Mouse (Mus musculus) stomach, embryonic 16.5 days (tissue): Measurements from ENCODE around the gene Stip1. TPM values are rescaled to one million over a fixed set of nuclear protein-coding genes. Genes with fewer than 3 reads are reported as not detected.
"Not testable (repeated sequence)": the region's sequence is repeated elsewhere in the genome, so short reads cannot be mapped to it uniquely, and the experiment has no call there.

Experiments used
- ATAC-seq: fragments of 200-750 bp; cut with Nextera tagmentation; 2 replicates; pipeline ENCODE4 v1.8.0; 2017; ENCODE audit warnings: moderate number of reproducible peaks, moderate TSS enrichment; ENCODE audit not compliant: insufficient read depth, low FRiP score
- H3K27ac ChIP-seq: fragments of 300-500 bp; sonication (generic); 2 replicates; pipeline ENCODE4 v1.5.1; 2014; ENCODE audit warnings: low read length
- H3K27me3 ChIP-seq: fragments of 300-500 bp; sonication (generic); 2 replicates; pipeline ENCODE4 v1.6.1; 2014; ENCODE audit warnings: low read length, control low read depth, mixed read lengths; ENCODE audit not compliant: control insufficient read depth, insufficient read depth
- H3K36me3 ChIP-seq: fragments of 300-500 bp; sonication (generic); 2 replicates; pipeline ENCODE4 v1.6.1; 2014; ENCODE audit warnings: low read length; ENCODE audit not compliant: control insufficient read depth, insufficient read depth
- H3K4me1 ChIP-seq: fragments of 300-500 bp; sonication (generic); 2 replicates; pipeline ENCODE4 v1.6.1; 2014; ENCODE audit warnings: low read length, control low read depth, mixed read lengths; ENCODE audit not compliant: control insufficient read depth, insufficient read depth
- H3K4me2 ChIP-seq: fragments of 300-500 bp; sonication (generic); 2 replicates; pipeline ENCODE4 v1.6.1; 2014; ENCODE audit warnings: low read depth, low read length, mixed read lengths
- H3K4me3 ChIP-seq: fragments of 300-500 bp; sonication (generic); replicated peaks from 2 replicates; pipeline ENCODE4 v1.5.1; 2014; ENCODE audit warnings: mild to moderate bottlenecking, low read length
- H3K9ac ChIP-seq: fragments of 300-500 bp; sonication (generic); 2 replicates; pipeline ENCODE4 v1.6.1; 2014; ENCODE audit warnings: low read length
- H3K9me3 ChIP-seq: fragments of 300-500 bp; sonication (generic); replicated peaks from 2 replicates; pipeline ENCODE4 v1.6.1; 2016; ENCODE audit warnings: low read length, control low read depth; ENCODE audit not compliant: control insufficient read depth
- WGBS: fragments of 180-500 bp; shearing (Covaris S2); extraction: QIAGEN DNeasy Blood & Tissue Kit; methylation state at CpG from one replicate; pipeline ENCODE4 v1.1.7; 2014; 5-methylcytosine and 5-hydroxymethylcytosine counted together
- polyA plus RNA-seq: library from polyadenylated mRNA; unstranded; fragments of >200 nt; fragmentation: Nextera tagmentation; extraction: Ambion mirVana; gene quantifications from 2 replicates; pipeline ENCODE4 v1.2.1, GENCODE M21; 2015

Stip1 gene
- polyA plus RNA-seq, 1 experiment from 2014 or later: 202 TPM

DNA sequence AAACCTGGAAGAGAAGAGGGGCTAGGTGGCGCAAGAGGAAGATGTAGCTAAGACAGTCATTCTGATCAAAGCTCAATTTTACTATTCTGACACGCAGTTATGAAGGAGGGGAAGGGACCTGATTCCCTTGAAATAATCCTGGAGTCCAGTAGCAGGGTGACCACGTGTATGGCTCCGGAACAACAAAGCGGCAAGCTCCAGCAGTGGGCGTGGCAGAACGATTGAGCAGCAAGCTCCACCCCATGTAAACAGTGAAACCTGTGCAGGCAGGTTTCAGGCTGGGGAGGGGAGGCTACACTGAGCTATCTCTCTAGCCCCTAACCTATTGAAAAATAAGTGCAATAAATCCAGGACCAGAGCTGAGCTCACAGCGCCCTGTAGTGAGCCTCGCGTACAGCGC, 35.6 kb upstream of the Stip1 start:
- not testable (repeated sequence) for H3K4me3 ChIP-seq, H3K9me3 ChIP-seq, H3K4me2 ChIP-seq, ATAC-seq, H3K27me3 ChIP-seq, H3K36me3 ChIP-seq, H3K27ac ChIP-seq, H3K9ac ChIP-seq
- 65% methylated on average over 11 of the region's 11 CpGs for WGBS
- peaks cover 12% of the 10 kb centered on the region for H3K4me1 ChIP-seq

DNA sequence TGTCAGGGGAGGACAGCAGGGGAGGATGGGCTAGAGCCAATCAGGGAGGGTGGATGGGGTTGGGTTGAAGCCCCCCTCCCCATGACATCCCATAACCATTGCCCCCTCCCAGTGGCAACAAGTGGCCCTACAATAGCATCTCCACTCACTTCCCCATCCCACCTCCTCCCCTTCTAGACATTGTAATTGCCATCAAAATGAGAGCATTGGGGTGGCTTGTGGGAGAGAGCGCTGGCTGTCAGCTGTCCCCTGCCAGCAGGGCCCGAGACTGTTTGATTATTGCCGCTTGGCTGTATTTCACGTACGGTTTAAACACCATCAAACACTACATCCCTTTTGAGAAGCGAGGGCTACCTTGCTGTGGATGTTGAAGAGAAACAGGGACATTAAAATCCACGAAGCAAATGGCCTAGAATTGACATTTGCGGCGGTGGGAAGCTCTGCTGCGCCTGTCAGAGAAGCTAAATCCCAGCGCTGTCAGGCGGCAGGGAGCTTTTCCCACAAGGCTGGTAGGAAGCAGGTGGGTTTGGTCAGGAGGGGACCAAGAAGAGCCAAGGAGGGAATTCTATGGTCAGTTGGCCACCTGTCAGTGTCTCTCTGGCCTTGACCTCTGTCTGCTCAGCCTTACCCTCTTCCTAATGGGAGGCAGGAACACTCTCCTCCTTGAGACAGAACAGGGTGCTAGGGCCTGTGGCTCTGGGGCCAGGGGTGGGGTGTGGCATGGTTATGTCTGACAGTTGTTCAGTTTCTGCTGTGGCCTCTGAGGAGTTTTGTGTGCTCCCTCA, 34.4 kb upstream of the Stip1 start:
- H3K9me3 ChIP-seq: no peaks in the 10 kb centered on the region
- no peak overlapping the region for H3K4me2 ChIP-seq
- H3K9ac ChIP-seq: no peak overlapping the region
- no peaks in the 10 kb centered on the region for H3K36me3 ChIP-seq
- peaks cover 19% of the 10 kb centered on the region for H3K4me1 ChIP-seq
- H3K27ac ChIP-seq: no peak overlapping the region
- H3K27me3 ChIP-seq: 0 out of 2 replicates have a peak, but pooled peaks cover 2% of the 10 kb centered on the region
- H3K4me3 ChIP-seq: no peak overlapping the region
- no peak for ATAC-seq
- WGBS: 56% methylated on average over 12 of the region's 12 CpGs

DNA sequence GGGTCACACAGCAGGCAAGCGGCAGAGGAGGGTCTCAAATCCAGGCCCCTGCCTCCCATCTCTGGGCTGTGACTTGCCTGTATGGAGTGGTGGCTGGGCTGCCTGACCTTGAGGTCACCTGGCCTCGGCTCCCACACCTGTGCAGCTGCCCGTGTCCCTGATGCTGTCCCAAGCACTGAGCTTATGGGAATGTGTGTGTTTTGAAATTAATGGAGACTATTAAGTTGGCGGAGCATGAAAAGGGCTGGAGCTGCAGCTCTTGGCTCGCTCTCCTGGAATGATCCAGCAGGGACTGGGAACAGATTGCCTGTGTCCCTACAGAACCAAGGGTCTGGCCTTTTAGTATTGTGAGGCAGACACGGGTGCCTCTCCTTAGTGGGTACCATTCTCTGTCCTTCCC, 32.5 kb upstream of the Stip1 start:
- Histone ChIP-seq H3K4me2 (no peak overlapping the region), H3K4me1 (peaks cover 19% of the 10 kb centered on the region), H3K9me3 (no peaks in the 10 kb centered on the region), H3K9ac (no peak overlapping the region), H3K36me3 (no peaks in the 10 kb centered on the region), H3K27ac (no peak overlapping the region), H3K4me3 (no peak overlapping the region), H3K27me3 (0 out of 2 replicates have a peak, but pooled peaks cover 4% of the 10 kb centered on the region)
- ATAC-seq: no peak
- 62% methylated on average over 6 of the region's 6 CpGs for WGBS

DNA sequence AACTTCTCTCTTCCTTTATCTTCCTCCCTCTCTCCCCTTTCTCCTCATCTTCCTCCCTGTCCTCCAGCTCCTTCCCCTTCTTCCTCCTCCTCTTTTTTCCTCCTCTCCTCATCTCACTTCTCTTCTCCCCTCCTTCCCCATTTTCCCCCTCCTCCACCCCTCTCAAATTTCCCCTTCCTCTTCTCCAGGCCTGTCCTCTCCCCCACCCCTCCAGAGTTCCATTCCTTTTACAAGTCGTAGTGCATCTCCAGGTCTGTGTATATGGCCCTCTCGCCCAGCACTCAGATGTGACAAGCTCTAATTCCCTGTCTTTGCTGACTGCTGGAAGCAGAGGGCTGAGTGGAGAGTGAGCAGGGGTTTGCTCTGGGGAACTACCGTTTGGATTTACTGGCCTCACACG, 31.0 kb upstream of the Stip1 start:
- Histone ChIP-seq H3K27ac (peak overlapping the region; percentile 46; the same call in 1 of the 2 replicates), H3K27me3 (0 out of 2 replicates have a peak, but pooled peaks cover 4% of the 10 kb centered on the region)
- no peak for ATAC-seq

DNA sequence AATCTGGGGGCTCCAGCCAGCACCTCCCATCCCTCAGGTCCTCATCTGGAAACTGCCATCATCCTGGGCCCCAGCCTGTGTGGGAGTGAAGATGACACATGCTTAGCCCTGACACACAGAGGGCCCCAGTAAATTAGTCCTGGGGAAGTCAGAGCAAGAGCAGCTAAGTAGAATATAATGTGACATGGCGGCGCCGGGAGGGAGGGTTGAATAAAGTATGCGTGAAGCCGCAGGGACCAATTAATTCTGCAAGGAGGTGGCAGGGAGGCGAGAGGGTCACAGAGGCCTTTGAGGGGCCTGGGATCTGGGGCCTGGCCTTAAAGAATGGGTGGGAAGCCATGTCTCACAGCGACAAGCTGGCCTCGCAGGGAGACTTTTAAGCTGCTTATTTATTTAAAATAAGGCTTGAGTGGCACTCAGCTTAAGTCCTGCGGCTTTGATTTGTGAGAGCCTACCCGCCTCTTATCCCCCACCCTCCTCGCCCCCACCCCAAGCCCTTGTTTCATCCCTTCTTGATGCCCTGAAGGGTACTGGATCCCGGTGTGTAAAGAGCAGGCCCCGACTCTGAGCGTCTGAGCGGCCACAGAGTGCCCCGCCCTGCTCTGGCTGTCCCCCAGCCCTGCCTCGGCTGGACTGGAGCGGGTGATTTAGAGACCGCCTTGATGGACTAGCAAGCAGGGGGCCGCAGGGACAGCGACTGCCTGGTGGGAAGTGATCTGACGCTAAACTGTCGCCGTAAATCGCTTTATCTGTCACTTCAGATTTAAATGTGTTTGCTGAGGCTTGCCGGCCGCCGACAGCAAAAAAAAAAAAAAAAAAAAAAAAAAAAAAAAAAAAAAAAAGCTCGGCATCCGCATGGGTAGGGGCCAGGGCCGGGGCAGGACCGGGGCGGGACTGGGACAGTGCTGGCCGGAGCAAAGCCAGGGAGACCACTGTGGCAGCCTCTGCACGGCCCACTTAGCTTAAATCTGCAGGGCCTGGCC, 30.3 kb upstream of the Stip1 start:
- Histone ChIP-seq H3K27ac (peak overlapping the region; percentile 46; the same call in 1 of the 2 replicates), H3K4me2 (peak overlapping the region; percentile 46), H3K4me3 (peak overlapping the region; percentile 22), H3K36me3 (no peaks in the 10 kb centered on the region), H3K9ac (peak overlapping the region; percentile 61; the same call in 1 of the 2 replicates), H3K4me1 (peaks cover 32% of the 10 kb centered on the region), H3K27me3 (0 out of 2 replicates have a peak, but pooled peaks cover 4% of the 10 kb centered on the region), H3K9me3 (no peaks in the 10 kb centered on the region)
- WGBS: 15% methylated on average over 33 of the region's 35 CpGs
- ATAC-seq: no peak

More for the DNA sequence above, 31.0 kb upstream of the Stip1 start:
- no peak overlapping the region for H3K4me3 ChIP-seq
- H3K4me2 ChIP-seq: peak overlapping the region; percentile 46
- no peaks in the 10 kb centered on the region for H3K9me3 ChIP-seq
- 28% methylated on average over 4 of the region's 4 CpGs for WGBS
- peak overlapping the region; percentile 61; the same call in 1 of the 2 replicates for H3K9ac ChIP-seq
- H3K4me1 ChIP-seq: peaks cover 32% of the 10 kb centered on the region
- H3K36me3 ChIP-seq: no peaks in the 10 kb centered on the region

DNA sequence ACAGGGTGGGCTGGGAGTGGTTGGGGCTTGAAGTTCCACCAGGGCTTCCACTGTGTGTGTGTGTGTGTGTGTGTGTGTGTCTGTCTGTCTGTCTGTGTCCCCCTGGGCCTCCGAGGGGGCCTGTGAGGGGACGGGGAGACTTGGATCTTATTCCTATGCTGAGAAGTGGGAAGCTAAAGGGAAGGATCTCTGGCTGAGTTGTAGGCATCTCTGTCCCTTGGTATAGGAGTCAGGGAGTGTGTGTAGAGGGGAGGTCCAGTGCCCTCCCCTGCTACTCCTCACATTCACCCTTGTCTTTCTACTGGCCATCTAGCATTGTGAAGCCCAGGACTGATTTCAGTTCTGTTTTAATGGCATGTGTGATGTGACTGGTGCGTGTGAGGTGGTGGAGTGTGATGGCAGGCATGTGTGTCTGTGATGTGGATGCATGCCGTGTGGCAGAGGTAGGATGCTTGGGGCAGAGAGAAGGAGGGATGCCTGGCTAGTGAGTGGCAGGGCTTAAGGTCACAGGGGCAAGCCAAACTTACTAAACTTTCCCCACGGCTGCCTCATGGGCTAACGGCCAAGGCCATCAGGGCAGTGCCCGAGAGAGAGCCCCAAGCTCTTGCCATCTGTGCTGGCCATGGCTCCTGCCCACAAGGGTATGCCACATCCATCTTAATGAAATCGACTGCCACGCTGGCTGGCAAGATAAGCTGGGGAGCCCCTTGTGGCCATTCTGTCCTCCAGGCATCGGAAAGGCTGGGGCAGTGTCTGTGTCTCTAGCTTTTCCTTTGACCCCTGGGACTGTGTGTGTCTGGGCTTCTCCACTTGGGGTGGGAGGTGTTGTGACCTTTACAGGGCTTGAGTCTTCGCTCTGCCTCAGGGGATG, 29.1 kb upstream of the Stip1 start:
- Histone ChIP-seq H3K27ac (no peak overlapping the region), H3K4me3 (no peak overlapping the region), H3K9me3 (no peaks in the 10 kb centered on the region), H3K4me1 (peaks cover 32% of the 10 kb centered on the region), H3K36me3 (no peaks in the 10 kb centered on the region), H3K9ac (no peak overlapping the region; the same call in 1 of the 2 replicates), H3K27me3 (0 out of 2 replicates have a peak, but pooled peaks cover 4% of the 10 kb centered on the region), H3K4me2 (peak overlapping the region; percentile 7; the same call in 1 of the 2 replicates)
- 69% methylated on average over 11 of the region's 11 CpGs for WGBS
- ATAC-seq: no peak

DNA sequence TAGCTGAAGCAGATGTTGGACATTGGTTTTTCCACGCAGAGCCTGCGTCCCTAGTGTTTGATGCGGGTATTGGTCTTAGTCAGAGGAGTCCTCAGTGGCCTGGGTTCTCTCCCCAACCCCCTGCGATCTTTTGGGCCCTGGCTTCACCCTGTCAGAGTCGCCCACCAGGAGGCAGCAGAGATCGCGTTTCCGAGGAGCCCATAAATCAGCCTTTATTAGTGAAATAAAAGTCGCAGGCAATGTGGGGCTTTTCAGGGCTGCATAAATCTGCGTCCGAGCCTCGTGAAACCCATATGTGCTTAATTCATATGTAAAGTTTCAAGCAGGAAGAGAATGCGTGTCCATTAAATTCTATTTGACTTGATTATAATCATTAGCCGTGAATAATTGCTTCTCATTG, 28.4 kb upstream of the Stip1 start:
- no peak for ATAC-seq
- H3K4me1 ChIP-seq: peaks cover 32% of the 10 kb centered on the region

DNA sequence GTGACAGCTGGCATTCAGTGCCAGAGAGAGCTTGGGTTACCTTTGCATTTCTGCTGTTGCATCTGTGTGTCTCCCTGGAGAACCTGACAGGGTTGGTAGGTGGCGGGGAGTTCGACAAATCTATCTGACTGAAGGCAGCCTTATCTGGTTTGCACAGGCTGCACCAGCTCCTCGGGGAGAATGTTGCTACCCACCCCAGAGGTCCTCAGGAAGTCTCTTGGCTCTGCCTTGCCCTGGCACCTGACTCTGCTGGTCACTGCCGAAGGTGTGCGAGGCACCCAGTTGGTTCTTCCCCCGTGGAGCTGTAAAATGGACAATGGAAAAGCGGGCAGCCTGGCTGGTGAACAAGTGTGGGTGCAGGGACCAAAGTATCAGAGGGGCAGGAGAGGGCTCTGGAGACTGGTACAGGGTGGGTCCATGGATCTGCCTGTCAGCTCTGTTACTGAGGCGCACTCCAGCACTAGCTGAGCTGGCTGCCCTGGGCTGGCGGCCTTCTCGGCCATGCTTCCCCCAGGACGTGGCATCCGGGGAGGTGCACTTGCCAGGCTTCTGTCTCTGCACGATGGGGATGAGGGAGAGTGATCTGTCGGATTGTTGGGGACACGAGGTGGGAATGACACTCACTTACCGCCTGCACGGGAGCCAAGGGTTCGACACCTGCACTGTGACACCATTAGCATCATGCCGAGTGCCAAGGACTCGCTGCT, 27.7 kb upstream of the Stip1 start:
- Histone ChIP-seq H3K4me3 (no peak overlapping the region), H3K4me2 (no peak overlapping the region), H3K27ac (no peak overlapping the region), H3K4me1 (peaks cover 28% of the 10 kb centered on the region), H3K9me3 (no peaks in the 10 kb centered on the region), H3K9ac (no peak overlapping the region), H3K27me3 (0 out of 2 replicates have a peak, but pooled peaks cover 4% of the 10 kb centered on the region), H3K36me3 (no peaks in the 10 kb centered on the region)
- no peak for ATAC-seq
- 44% methylated on average over 20 of the region's 20 CpGs for WGBS

More for the DNA sequence above, 28.4 kb upstream of the Stip1 start:
- H3K4me2 ChIP-seq: peak overlapping the region; percentile 7; the same call in 1 of the 2 replicates
- 0 out of 2 replicates have a peak, but pooled peaks cover 4% of the 10 kb centered on the region for H3K27me3 ChIP-seq
- no peak overlapping the region for H3K9ac ChIP-seq
- 5% methylated on average over 14 of the region's 14 CpGs for WGBS
- H3K27ac ChIP-seq: no peak overlapping the region
- no peaks in the 10 kb centered on the region for H3K9me3 ChIP-seq
- H3K4me3 ChIP-seq: no peak overlapping the region
- no peaks in the 10 kb centered on the region for H3K36me3 ChIP-seq
